Mouse (Mus musculus) forelimb bud, embryonic 11.5 days (tissue): ENCODE measurements at regions not wholly inside any gene's neighbourhood (a gene's known extent, or its start where the extent isn't known, plus 50 kb on each side); places are given as distances from the start of the nearest gene placed in this dataset.

Source experiments
- DNase-seq: peaks from one replicate; pipeline ENCODE4 v3.0.0-alpha.2; 2012; ENCODE audit warnings: low read depth, low spot score

GRCm38 (mm10) chr7:110679916-110680315 lies 52.5 kb downstream of the Adm start:
- DNase-seq: no peak

- DNase-seq: no peak
Observed at GRCm38 (mm10) chr7:110682911-110683310, 55.5 kb downstream of the Adm start.

GRCm38 (mm10) chr7:110688884-110689681 lies 61.6 kb downstream of the Adm start:
- peak; percentile 78 for DNase-seq

- no peak for DNase-seq
Observed at GRCm38 (mm10) chr7:110690241-110690640, 62.8 kb downstream of the Adm start.

GRCm38 (mm10) chr7:110690856-110691255 lies 63.4 kb downstream of the Adm start:
- DNase-seq: no peak

- DNase-seq: no peak
Observed at GRCm38 (mm10) chr7:110694262-110694661, 66.8 kb downstream of the Adm start.

GRCm38 (mm10) chr7:110695729-110696128 lies 68.3 kb downstream of the Adm start:
- no peak for DNase-seq

- DNase-seq: no peak
Observed at GRCm38 (mm10) chr7:110698211-110699153, 69.5 kb upstream of the Ampd3 start.

- no peak for DNase-seq
Observed at GRCm38 (mm10) chr7:110699596-110699995, 68.4 kb upstream of the Ampd3 start.

- peak; percentile 73 for DNase-seq
Observed at GRCm38 (mm10) chr7:110701681-110702413, 66.2 kb upstream of the Ampd3 start.

- DNase-seq: no peak
Observed at GRCm38 (mm10) chr7:110702414-110702783, 65.6 kb upstream of the Ampd3 start.

GRCm38 (mm10) chr7:110705311-110706000 lies 62.5 kb upstream of the Ampd3 start:
- no peak for DNase-seq

GRCm38 (mm10) chr7:110706001-110706695 lies 61.9 kb upstream of the Ampd3 start:
- no peak for DNase-seq

GRCm38 (mm10) chr7:110706696-110707087 lies 61.3 kb upstream of the Ampd3 start:
- no peak for DNase-seq

GRCm38 (mm10) chr7:110708116-110708515 lies 59.9 kb upstream of the Ampd3 start:
- DNase-seq: no peak

GRCm38 (mm10) chr7:110708781-110709180 lies 59.2 kb upstream of the Ampd3 start:
- no peak for DNase-seq

GRCm38 (mm10) chr7:110709606-110710005 lies 58.4 kb upstream of the Ampd3 start:
- no peak for DNase-seq

GRCm38 (mm10) chr7:110710256-110710962 lies 57.6 kb upstream of the Ampd3 start:
- no peak for DNase-seq

GRCm38 (mm10) chr7:110713661-110714060 lies 54.3 kb upstream of the Ampd3 start:
- DNase-seq: no peak

- no peak for DNase-seq
Observed at GRCm38 (mm10) chr7:110715110-110715509, 52.9 kb upstream of the Ampd3 start.
